Mouse (Mus musculus): ENCODE measurements at regions not wholly inside any gene's neighbourhood (a gene's known extent, or its start where the extent isn't known, plus 50 kb on each side); places are given as distances from the start of the nearest gene placed in this dataset.

DNA sequence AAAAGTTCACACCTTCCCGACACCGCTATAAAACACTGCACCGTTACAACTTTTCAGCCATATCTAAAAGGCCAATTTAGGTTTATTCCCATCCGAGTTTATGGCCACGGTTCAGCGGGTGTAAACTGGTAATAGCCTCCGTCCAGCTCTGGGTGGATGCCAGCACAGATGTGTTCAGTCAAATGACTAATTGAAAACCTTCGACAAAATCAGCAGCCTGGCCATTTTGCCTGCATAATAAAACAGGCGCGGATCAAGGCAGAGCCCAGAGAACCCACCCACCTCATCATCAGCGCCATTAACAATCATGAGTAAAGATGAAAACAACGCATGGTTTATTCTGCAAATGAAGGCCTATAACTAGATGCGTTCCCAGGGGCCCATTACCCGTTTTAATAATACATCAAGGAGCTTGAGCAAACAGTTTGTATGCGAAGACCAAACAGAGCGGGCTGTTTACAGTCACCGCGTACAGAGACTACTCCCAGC lies 172.1 kb upstream of the Irx3 start:
- in situ Hi-C loops (cut with MboI, MseI), result no loop called here

- in situ Hi-C loops (cut with MboI, MseI), result no loop called here
These were observed 165.5 kb upstream of the Irx3 start for GRCm38 (mm10) chr8:91967407-91967806.

GRCm38 (mm10) chr8:91966891-91967370 lies 165.1 kb upstream of the Irx3 start:
- in situ Hi-C loops (cut with MboI, MseI), result no loop called here

GRCm38 (mm10) chr8:91961696-91962095 lies 159.8 kb upstream of the Irx3 start:
- in situ Hi-C loops (cut with MboI, MseI), result no loop called here

DNA sequence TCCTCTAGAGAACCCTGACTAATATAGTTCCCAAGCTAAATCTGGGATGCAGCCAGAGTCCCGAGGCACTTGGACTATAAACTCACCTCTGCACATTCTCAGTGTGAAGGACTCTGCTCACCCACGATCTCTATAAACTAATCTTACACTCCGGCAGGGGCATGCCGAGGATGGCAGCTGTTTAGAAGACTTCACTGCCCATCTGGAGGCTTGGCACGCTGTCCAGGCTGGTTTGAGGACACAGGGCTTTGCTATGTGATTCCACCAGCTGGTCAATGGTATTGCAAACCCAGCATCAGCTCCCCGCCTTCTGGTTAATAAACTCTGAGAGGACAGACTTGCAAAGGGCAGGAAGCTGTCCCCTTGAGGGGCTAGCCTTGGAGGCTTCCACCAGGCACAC lies 153.3 kb upstream of the Irx3 start:
- in situ Hi-C loops (cut with MboI, MseI), result no loop called here

DNA sequence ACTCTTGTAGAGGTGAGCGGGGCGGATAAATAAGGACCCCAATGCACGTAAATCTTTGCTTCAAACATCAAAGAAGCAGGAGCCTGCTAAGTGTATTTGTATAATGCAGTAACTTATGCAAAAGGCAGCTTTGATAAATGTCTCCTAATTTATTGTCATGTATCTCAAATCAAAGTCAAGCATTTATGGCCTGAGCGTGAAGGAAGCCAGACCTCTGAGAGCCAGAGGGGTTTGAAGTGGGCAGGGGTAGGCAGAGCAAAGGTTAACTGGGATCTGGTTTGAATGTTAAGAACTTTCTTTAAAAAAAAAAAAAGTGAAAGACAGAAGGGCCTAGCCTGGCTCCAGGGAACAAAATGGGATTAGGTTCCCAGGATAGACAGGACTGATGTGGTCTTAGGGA lies 151.1 kb upstream of the Irx3 start:
- in situ Hi-C loops (cut with MboI, MseI), result no loop called here

DNA sequence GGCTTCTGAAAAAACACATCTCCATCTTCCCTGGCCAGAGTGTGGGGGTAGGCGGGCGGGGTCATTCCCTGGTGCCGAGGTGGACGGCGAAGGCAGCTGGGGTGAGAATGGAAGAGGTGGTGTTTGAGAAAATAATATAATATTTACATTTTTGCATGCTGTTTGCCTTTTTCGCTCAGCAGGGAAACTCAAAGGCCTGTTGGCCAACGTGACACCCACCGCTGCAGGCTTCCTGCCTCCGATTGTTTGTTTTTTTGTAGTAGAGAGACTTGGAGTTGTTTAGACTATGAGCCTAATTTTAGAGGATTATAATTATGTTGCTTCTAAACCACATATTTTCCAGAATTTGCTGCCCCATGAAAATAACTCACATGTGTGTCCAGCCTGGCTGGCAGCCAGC lies 147.2 kb upstream of the Irx3 start:
- in situ Hi-C loops (cut with MboI, MseI), result no loop called here

- in situ Hi-C loops (cut with MboI, MseI), result no loop called here
These were observed 146.5 kb upstream of the Irx3 start for GRCm38 (mm10) chr8:91948173-91948940.

DNA sequence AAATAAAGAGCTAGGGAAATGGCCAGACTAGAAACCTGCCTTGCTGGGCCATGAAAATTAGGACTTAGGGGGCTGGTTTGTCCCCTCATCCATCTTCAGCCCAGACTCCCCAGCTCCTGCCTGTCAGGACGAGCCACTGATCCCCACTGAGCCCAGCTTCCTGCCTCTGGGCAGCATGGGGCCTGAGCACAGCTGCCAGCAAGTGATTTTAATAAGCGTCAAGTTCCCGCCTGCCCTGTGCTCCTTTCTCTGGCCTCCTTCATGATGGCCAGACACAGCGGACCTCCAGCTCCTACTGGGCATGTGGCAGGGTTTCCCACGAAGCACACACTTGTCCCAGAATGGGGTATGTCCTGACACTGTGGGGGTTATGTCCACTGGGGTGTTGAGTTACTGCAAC lies 139.1 kb upstream of the Irx3 start:
- in situ Hi-C loops (cut with MboI, MseI), result no loop called here

- in situ Hi-C loops (cut with MboI, MseI), result no loop called here
These were observed 135.4 kb upstream of the Irx3 start for GRCm38 (mm10) chr8:91937227-91937626.

DNA sequence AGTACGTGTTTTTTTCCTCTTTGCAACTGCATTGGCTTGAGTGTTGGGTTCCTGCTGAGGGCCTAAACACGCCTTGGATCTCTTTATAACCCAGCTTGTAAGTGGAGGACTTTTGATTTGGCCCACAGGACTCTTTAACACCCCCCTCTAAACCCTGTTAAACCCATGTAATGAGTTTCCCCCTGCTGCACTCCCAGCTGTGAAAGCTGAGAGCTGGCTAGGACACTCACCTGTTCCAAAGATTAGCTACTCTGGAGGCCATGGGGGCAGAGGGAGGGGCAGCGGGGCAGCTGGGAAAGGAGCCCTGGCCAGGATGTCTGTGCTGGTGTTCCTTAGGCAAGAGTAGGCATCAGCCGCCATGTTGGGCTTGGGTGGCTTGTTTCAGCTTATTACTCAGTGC lies 128.7 kb upstream of the Irx3 start:
- in situ Hi-C loops (cut with MboI, MseI), result no loop called here

DNA sequence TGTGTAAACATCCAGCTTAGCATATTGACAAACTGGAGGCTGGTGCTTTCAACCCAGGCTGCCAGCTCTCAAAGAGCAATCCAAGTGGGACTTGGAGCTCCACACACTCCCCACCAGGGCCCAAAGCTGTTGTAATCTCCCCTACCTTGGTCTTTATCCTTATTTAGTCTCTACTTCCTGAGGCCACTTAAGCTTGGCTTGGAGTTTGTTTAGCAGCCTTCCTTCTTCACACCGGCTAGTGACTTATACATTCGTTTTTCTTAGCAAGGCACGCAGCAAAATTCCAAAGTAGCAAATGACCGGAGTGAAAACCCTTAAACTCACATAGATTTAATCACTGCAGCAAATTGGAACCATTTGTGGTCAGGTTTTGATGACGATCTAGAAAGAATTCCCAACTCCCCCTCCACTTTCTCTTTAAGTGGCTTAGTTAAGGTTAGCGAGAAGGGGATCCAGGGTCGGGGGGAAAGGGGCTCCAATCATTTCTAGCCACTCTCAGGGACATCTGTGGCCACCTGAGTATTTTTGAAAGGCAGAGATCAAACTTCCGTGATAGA lies 124.2 kb upstream of the Irx3 start:
- in situ Hi-C loops (cut with MboI, MseI), result no loop called here

DNA sequence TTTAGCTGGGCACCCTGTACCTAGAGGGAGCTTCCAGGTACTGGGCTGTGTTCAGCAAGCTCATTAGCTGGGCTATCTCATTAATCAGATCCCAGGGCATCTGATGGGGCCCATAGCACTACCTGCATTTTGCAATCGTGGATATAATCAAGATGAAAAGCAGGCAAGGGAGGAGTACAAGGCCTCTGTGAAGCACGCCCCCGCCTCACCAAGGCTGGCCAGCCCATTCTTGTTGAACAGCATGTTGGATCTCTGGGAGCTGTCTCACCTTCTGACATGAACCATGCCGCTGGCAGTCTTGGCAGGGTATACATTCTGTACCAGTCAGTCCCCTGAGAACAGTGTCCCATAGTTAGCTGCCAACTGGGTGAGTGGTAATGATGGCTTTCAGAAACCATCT lies 122.3 kb upstream of the Irx3 start:
- in situ Hi-C loops (cut with MboI, MseI), result no loop called here

- in situ Hi-C loops (cut with MboI, MseI), result no loop called here
These were observed 120.5 kb upstream of the Irx3 start for GRCm38 (mm10) chr8:91922211-91922874.

- in situ Hi-C loops (cut with MboI, MseI), result no loop called here
These were observed 116.0 kb upstream of the Irx3 start for GRCm38 (mm10) chr8:91917834-91918233.

DNA sequence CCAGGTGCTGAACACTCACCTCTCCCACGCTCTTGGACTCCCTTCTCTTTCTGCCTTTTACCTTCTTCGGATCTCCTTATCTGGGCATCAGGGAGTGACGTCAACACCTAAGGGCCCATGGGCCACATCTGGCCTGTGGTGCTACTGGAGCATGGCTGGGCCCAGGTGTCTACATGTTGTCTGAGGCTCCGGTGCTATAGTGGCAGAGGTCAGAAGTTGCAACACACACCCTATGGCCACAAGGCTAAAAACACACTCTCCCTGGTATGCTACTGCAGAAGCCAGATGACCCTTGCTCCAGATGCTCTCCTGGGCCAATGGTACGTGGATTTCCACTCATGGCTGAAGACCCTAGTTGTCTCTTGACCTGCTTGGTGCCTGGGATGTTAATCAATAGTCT lies 112.1 kb upstream of the Irx3 start:
- in situ Hi-C loops (cut with MboI, MseI), result no loop called here

GRCm38 (mm10) chr8:91913121-91913520 lies 111.3 kb upstream of the Irx3 start:
- in situ Hi-C loops (cut with MboI, MseI), result no loop called here

GRCm38 (mm10) chr8:91909637-91910383 lies 107.9 kb upstream of the Irx3 start:
- in situ Hi-C loops (cut with MboI, MseI), result no loop called here

GRCm38 (mm10) chr8:91908731-91909353 lies 107.0 kb upstream of the Irx3 start:
- in situ Hi-C loops (cut with MboI, MseI), result no loop called here

DNA sequence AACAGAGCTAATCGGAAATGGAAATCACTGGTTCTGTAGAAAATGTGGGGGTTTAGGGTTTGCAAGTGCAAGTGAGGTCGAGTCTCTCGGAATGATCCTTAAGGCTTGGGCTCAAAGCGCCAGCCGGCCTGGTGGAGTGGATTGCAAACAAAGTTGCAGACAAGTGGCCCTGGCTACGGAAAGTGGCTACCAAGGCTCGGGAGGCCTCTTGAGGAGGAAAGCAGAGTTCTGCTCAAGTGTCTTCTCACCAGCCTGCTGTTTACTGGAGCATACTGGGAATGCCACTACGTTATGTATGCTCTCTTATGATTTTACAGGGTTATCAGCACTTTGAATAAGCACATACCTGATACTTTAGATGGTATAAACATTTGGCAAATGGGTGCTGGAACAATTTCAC lies 105.3 kb upstream of the Irx3 start:
- in situ Hi-C loops (cut with MboI, MseI), result no loop called here

- in situ Hi-C loops (cut with MboI, MseI), result loop anchor here (5.0 kb wide), 1 partner anchor 99 kb away; the partner anchor contains the start of gene Irx3
These were observed 99.8 kb upstream of the Irx3 start for GRCm38 (mm10) chr8:91901525-91902281.

Measured in T-helper 2 cell (primary cell).